Mouse (Mus musculus) mature B cell (primary cell): ENCODE results near the gene Mapkapk2.
"Not testable (repeated sequence)": the region's sequence is repeated elsewhere in the genome, so short reads cannot be mapped to it uniquely, and the experiment has no call there.

ENCODE experiments used
- in situ Hi-C: fragments of 300-500 bp; cut with MboI; formaldehyde crosslinking; loops from 2 replicates; pipeline ENCODE4 v1.14.3; 2019

Mapkapk2 gene

GRCm38 (mm10) chr1:131048946-131049345 is 48.7 kb downstream of the Mapkapk2 start:
- in situ Hi-C loops = no loop called here

DNA sequence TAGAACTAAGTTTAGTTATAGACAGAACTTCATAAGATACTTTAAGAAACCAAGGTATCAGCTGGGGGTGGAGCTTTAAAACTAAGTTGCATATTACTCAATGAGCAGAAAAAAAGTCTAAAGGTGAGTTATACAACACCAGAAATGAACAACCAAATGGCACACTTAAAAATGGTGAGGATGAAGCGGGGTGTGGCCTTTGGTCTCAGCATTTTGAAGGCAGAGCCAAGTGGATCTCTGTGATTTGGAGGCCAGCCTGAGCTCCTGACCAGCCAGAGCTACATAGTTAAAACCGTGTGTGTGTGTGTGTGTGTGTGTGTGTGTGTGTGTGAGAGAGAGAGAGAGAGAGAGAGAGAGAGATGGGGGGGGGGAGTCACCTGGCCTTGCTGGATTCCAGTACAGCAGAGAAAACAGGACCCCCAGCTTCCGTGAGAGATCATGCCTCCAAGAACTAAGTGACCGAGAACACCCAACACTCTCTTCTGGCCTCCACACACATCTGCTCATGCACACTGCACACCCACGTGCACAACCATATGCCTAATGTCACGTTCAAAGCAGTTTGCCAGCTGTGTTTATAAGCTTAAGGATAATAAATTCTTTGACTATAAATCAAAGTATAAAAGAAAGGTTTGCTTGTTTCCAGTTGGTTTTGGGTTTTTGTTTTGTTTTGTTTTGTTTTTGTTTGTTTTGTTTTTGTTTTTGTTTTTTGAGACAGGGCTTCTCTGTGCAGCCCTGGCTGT is 49.3 kb downstream of the Mapkapk2 start:
- in situ Hi-C loops = no loop called here

GRCm38 (mm10) chr1:131046607-131047006 is 51.0 kb downstream of the Mapkapk2 start:
- in situ Hi-C loops = no loop called here

DNA sequence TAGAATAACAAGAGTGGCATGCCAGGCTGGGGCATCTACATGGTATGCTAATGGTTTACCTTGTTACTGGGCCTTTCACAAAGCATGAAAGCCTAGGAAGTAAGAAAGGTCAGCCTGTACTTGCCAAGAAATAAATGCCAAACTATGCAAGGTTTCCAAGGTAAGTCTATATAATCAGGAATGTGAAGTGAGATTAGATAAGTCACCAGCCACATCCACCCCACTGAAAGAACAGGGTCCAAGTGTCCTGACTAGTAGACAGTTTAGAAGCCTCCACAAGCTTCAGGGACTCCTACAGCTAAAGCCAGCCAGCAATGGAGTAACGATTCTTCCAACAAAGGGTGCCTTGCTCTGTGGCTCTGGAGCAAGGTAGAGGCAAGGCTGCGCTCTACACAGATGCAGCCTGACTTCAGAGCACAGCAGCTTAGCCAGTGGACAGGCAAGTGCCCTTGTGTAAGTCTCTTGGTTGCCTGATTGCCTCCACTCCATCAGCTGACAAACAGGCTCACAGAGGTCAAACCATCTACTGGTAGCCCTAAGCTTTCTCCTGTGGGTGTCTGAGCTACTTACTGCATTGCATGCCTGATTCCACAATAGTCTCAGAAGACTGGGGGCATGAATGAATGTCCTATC is 51.8 kb downstream of the Mapkapk2 start:
- in situ Hi-C loops = no loop called here

- in situ Hi-C loops = no loop called here
Measured at GRCm38 (mm10) chr1:131043636-131044035, 54.0 kb downstream of the Mapkapk2 start.

DNA sequence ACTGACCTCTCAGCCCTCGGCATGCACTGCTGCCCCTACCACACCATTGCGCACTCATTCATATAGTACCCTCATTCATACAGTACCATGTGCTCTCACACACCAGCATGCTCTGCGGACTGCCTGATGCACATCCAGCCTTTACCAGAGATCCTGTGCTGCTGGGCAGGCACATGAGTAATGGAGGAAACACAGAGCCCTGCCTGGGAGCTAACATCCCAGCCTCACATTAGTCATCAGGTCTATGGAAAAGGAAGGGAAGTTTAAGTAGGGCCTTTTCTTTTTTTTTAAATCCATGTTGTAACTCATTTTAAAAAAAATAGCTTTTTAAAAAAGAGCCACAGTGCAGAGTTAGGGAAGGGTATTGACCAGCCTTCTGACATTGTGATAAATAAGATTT is 54.9 kb downstream of the Mapkapk2 start:
- in situ Hi-C loops = no loop called here

DNA sequence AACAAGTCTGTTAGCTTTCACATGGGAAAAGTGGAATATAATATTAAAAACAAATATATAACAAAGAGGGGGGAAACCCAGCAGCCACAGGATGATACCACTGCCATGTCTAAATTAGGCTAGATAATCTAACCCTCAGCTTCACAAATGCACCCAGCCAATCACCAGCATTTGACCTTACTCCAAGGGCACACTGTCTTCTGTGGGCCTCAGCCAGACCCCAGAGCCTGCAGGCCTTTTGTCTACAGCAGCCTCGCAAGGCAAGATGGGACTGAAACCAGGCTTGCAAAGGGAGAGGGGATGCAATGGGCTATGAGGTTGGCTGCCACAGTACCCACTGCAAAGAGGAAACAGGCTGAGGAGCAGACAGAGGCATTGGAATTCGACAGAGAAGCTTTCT is 55.4 kb downstream of the Mapkapk2 start:
- in situ Hi-C loops = no loop called here

- in situ Hi-C loops = no loop called here
Measured at GRCm38 (mm10) chr1:131039479-131039878, 58.1 kb downstream of the Mapkapk2 start.

DNA sequence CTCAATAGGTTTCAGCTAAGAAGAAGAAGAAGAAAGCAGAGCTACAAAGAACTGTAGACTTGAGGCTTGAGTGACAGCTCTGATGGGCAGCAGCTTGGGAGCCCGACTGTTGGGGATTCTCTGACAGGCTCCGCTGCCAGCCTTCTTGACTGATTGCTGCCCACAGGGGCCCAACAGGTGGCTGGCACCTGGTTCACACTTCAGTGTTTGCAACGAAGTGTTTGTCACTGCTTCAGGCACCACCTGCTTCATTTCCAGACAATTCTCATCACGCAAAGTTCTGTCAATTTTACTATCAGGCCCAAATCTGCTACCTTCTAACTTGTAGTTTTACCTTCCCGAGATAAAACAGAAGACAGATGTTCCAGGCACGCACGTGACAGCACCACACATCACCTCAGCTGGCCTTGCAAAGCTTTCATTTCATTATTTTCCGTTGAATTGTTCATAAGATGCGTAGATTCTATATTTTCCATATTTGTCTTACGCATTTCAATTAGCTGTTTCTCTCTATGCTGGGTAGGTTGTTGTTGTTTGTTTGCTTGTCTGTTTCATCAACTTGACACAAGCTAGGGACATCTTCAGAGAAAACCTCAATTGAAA is 59.1 kb downstream of the Mapkapk2 start:
- in situ Hi-C loops = no loop called here

GRCm38 (mm10) chr1:131038001-131038400 is 59.6 kb downstream of the Mapkapk2 start:
- in situ Hi-C loops = no loop called here

DNA sequence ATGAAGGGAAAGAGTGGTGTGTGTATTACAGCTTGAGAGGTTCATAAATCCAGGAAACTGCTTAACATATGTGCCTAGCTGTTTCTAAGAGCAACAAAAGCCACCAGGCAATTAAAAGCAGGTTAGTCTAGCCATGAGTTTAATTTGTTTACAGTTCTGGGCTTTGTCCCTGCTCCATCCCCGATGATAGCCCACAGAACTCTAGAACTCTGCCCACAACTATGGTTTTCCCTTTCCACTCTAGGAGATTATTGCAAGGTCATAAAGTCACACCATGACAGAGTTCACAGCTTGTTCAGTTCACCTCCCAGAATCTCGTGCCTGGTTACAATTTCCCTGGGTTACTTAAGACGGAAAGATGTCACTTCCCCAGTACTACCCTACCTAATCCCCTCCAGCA is 66.4 kb downstream of the Mapkapk2 start:
- in situ Hi-C loops = no loop called here

GRCm38 (mm10) chr1:131030261-131030660 is 67.4 kb downstream of the Mapkapk2 start:
- in situ Hi-C loops = no loop called here

- in situ Hi-C loops = no loop called here
Measured at GRCm38 (mm10) chr1:131029215-131029614, 68.4 kb downstream of the Mapkapk2 start.

DNA sequence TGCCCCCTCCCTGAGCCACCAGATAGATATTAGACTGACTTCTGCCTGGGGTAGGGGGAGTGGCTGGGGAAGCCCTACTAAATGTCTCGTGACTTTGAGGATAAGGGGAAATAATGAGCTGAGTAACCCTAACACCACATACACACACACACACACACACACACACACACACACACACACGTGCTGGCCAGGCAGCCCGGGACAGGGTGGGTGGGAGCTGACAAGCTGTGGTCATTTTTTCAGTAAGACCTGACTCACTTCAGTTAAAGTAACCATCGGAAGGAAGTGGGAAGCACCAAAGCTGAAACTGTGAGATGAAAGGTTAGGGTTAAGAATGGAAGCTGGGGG is 71.8 kb downstream of the Mapkapk2 start:
- in situ Hi-C loops = no loop called here

DNA sequence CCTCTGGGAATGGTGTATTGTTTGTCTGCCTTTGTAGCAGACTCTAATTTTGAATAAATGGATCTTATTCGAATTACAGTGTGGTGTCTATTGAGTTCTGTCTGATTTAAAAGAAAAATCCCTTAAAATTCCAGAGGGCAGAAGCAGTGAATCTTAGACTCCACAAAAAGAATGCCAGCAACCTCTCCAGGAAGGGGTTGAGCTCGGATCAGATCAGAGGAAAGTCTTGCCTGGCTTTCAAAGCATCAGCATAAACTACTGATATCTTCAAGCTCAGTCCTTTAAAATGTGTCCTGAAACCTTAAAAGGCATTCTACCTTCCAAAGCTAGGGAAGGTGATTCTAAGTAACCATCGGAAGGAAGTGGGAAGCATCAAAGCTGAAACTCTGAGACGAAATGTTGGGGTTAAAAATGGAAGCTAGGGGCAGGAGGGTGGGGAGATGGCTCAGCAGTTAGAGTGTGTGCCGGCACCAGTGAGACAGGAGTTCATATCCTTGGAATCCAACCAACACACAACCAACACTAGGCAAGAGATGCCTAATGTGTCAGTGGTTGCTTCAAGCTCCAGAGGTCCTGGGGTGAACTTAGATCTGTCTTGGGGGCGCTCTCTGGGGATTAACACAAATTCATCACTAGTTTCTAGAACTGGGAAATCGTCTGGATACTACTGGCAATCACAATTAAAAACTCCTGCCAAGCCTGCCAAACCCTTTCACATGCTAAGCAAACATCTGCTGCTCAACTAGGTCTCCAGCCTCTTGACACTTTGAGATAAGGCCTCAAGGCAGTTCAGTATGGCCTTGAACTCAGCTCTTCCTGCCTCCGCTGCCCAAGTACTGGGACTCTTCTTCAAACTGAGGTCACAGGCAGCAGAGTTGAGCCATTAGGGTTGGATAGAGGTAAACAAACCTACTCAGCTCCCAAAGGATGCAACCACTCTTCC is 72.5 kb downstream of the Mapkapk2 start:
- in situ Hi-C loops = no loop called here

GRCm38 (mm10) chr1:131023250-131023858 is 74.3 kb downstream of the Mapkapk2 start:
- in situ Hi-C loops = not testable (repeated sequence)

- in situ Hi-C loops = no loop called here
Measured at GRCm38 (mm10) chr1:131022591-131023249, 74.9 kb downstream of the Mapkapk2 start.

DNA sequence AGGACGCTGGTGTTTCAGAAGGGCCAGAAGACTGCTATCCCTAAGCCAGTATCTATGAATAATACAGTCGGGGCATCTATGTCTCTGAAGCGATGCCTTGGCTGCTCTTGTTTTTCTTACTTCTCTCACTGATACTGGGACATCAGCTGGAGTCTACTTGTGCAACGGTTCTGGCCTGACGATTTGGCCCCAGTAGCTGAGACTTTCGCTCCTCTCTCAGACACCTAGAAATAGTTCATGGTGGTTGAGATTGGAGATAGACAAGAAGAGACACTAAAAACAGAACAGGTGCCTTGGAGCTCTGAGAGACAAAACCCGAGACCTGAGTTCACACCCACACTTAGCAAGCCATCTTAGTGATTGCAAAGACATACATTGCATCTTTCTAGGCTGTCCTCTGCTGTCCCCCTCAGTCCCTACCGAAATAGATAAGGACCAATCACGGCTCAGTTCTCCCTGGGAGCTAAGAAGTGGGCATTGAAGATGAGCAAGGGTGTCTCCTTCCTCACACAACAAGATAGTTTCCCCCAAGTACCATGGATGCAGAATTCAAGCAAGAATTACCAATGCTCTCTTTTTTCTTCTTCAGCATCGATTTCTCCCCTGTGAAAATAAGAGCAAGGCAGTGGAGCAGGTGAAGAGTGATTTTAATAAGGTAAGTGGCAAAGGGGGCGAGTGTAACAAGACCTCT is 75.6 kb downstream of the Mapkapk2 start:
- in situ Hi-C loops = no loop called here

GRCm38 (mm10) chr1:131021438-131021837 is 76.2 kb downstream of the Mapkapk2 start:
- in situ Hi-C loops = no loop called here
